Mouse (Mus musculus): Measurements from ENCODE around the gene Asic1. TPM values are rescaled to one million over a fixed set of nuclear protein-coding genes. Genes with fewer than 3 reads are reported as not detected.
A peak's percentile ranks its signal among the peaks of the same experiment; 100 is the strongest.
"Not testable (repeated sequence)": the region's sequence is repeated elsewhere in the genome, so short reads cannot be mapped to it uniquely, and the experiment has no call there.

The Asic1 gene
- total RNA-seq, 2 experiments from 2014 or later = 101 to 102 TPM

DNA sequence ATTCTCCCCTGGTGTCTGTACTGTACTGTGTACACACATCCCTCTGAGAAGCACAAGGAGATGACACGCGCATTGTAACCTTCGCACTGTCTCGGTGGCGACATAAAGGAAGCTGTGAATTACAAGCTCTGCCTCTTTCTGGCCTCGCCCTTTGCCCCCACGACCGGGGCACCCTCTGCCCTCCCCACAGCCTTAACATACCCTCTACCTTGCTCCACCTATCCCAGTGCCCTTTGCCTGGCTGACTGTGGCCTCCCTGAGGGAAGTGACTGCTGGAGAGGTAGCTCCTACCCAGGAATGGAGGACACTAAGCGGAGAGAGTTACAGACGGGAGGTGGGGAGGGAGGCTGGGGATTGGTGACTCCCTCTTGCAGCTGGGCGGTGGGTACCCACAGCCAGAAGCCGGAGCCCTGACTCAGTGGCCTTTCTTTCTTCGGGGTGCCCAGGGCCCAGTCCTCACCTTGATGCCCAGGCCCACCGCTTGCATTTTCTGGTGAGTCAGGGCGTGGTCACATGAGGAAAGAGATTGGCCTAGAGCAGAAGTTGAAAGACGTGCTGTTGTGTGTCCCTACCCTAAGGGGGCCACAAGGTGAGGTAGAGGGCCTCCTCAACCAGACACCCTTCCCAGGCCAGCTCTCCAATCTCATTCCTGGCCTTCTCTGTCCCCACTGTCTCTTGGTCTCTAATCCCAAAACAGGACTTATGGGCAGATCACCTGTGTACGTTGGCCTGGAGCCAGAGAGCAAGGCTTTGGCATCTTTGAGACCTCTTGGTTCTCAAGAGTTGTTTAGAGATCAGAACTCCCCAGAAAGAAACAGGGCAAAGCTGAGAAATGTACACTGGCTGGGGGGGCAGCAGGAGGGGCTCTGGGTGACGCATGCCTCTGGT, 30.3 kb downstream of the Asic1 start:
- no peak for DNase-seq
- intact Hi-C loops (cut with DNase I) = no loop called here

DNA sequence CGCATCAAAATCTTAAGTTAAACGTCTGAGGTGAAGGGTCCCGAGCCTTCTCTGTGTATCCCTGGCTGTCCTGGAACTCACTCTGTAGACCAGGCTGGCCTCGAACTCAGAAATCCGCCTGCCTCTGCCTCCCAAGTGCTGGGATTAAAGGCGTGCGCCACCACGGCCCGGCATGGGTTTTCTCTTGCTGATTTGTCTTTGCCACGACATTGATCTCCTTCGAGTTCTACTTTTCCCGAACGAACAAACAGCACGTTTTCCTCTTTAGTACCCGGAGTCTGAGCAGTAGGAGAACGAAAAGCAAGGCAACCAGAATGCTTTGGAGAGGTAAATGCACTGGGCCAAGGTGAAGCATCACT, 31.5 kb downstream of the Asic1 start:
- DNase-seq; intact Hi-C loops (cut with DNase I): not testable (repeated sequence)

DNA sequence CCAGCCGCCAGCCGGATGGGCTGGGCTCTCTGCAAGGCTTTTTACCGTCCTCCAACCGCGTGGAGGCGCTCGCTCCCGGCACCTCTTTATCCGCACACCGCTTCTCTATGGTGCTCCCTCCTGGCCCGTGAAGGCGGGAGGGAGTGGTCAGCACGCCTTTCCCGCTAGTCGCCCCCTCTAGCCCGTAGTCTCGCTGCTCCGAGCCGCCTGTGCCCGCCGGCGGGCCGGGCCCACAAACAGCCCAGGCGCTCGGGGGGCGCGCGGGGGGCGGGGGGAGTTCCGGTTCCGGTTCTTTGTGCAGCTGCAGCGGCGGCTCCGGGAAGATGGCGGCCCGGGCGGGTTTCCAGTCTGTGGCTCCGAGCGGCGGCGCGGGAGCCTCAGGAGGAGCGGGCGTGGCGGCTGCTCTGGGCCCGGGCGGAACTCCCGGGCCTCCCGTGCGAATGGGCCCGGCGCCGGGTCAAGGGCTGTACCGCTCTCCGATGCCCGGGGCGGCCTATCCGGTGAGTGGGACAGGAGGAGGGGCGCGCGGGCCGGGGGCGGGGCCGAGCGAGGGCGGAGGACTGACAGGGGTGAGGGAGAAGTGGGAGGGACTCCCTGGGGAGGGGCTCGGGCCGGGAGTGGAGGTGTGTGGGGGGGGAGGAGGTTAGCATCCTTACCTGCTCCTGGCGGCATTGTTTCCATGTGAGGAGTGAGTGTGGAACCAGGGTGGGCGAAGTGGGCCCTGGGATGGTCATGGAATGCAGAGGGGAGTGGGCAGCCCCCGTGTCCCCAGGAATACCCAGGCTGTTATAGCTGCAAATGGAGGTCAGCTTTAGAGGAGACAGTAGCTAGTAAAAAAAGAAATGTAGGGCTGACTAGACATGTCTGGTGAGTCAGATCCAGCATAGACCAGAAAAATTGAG, 32.1 kb downstream of the Asic1 start, which contains the start of gene Smarcd1:
TSS of gene Smarcd1 (plus strand) at position 131 of the 902 bp plus-strand sequence.
- intact Hi-C loops (cut with DNase I) = no loop called here
- DNase-seq = peak; percentile 98

DNA sequence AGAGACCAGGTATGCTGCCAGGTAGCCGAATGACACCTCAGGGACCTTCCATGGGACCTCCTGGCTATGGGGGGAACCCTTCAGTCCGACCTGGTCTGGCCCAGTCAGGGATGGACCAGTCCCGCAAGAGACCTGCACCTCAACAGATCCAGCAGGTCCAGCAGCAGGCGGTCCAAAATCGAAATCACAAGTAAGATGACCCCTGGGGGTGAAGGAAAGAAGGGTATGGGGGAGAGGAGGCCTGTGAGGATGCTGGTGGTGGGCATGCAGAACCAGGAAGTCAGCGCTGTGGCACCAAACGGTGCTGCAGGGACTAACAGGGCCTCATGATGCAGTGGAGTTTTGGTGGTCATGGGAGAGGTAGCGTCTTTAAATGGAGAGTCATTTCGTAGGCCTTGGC, 32.9 kb downstream of the Asic1 start:
- intact Hi-C loops (cut with DNase I) = no loop called here
- DNase-seq = no peak

DNA sequence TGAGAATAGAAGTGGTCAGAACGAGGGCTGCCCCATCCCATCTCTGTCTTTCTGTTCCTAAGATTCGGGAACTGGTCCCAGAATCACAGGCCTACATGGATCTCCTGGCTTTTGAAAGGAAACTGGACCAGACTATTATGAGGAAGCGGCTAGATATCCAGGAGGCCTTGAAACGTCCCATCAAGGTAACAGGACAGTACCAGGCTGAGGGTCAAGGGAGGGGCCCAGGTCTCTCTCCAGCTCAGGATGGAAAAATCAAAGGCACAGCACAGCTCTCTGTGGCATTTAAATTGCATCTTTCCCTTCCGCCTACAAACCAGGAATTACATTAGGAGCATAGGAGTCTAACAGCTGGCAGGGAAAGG, 33.5 kb downstream of the Asic1 start:
- intact Hi-C loops (cut with DNase I) = no loop called here

DNA sequence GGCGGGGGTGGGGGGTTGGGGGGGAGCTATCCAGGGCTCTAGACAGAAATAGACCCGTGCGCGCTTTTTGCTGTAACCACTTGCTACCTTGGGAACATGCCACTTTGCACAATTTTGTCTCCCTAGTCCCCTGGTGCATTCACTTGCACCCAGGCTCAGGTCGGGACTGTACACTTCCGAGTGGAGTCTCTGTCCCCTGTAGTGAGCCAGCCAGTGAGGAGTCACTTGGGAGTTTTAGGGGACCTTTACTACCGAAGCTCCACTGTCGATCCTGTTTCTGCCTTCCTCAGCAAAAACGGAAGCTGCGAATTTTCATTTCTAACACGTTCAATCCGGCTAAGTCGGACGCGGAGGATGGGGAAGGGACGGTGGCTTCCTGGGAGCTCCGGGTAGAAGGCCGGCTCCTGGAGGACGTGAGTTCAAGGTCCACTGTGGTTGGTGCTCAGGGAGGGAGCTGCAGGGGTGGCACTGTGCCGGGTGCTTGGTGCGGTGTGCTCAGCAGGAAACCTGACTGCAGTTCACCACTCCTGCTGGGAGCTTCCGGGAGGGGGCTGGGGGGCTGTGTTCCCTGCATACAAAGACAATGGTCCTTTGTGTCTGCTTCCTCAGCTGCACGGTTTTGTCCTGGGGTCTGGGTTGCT, 34.0 kb downstream of the Asic1 start:
- intact Hi-C loops (cut with DNase I) = no loop called here

More for the DNA sequence above, 33.5 kb downstream of the Asic1 start:
- no peak for DNase-seq

DNA sequence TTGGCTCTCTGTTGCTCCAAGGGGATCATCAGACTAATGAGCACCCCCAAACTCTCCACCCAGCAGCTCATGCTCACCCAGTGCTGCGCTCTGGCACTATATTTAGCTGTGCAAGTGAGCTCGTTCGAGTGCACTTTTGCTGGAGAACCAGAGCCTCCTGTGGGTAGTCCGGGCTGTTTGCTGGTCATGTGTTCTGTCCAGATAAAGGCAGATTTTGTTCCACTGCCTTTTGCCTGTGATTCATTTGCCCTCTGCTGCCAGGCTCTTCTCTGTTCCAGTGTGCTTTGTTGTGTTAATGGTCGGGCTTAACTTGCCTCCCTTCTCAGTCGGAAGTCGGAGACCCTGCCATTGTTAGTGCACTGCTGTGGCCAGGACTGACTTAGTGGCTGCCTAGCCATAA, 34.7 kb downstream of the Asic1 start:
- no peak for DNase-seq
- intact Hi-C loops (cut with DNase I) = no loop called here

More for the DNA sequence above, 34.0 kb downstream of the Asic1 start:
- DNase-seq = no peak

DNA sequence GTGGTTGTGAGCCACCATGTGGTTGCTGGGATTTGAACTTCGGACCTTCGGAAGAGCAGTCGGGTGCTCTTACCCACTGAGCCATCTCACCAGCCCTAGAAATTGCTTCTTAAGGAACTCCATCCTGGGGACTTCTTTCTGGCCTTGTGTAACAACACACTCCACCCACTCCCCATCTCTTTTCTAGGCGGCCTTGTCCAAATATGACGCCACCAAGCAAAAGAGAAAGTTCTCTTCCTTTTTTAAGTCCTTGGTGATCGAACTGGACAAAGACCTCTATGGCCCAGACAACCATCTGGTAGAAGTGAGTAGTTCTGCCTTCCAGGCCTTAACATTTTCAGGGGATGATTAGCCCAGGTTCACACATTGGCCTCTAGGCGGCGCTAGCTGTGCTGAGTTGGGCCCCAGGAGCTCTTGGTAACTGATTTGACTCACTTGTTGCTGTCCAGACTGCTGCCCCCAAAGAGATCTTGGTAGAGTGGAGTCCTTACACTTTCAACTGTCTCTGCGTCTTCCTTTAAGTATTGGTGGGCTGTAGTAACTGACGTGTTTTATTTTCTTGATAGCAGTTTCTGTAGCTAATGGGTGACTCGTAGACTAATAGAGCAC, 35.4 kb downstream of the Asic1 start, which contains the start of gene Gm17349:
TSS of gene Gm17349 (minus strand) at position 51 of the 609 bp plus-strand sequence.
- intact Hi-C loops (cut with DNase I) = no loop called here
- DNase-seq = peak; percentile 60

DNA sequence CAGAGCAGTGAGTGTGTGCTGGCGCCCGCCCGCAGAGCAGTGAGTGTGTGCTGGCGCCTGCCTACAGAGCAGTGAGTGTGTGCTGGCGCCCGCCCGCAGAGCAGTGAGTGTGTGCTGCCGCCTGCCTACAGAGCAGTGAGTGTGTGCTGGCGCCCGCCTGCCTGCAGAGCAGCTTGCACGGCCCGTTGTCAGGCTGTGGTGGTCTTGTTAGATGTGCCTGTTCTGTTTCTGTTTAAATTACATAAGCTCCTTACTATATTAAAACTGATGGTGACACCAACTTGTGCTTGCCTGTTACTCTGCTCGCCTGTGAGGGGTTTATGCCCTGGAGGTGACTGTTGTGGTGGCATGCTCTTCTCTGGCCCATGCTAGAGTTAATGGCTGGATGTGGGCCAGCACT, 38.0 kb downstream of the Asic1 start:
- intact Hi-C loops (cut with DNase I) = no loop called here
- DNase-seq = no peak

DNA sequence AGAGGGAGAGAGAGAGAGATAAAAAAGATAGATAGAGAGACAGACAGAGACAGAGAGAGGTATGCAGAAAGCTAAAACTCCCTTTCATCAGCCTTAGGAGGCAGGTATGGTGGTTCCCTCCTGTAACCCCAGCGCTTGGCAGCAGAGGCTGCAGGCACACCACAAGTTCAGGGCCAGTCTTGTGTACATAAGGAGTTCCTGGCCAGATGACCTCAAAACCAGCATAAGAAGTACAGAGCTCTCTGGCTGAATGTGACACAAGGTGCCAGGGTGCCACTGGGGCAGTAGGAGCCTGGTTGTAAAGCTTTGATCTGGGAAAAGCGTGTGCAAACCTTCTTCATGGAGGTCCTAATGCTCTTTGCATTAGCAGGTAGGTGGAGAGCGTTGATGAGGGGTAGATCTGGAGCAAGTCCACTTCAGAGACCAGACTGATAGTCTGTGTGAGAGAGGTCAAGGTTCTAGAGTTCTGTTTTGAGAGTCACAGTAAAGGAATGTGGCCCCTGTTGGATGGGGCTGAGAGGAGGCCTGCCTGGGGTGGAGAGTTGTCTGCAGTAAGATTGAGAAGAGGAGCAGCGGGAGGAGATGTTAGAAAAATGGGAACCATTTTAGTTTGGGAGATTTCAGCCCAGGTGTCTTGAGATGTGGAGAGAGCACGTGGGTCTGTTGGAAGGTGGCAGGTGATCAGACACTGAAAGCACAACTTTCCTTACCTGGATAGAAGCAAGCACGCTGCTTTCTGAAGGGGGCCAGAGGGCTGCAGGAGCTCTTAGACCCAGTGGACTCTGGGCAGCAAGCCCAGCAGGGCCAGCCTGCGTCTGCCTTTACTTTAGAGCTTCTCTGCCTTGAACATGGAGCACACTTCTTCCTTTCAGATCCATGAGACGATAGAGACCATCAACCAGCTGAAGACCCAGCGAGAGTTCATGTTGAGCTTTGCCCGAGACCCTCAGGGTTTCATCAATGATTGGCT, 40.3 kb downstream of the Asic1 start:
- no peak for DNase-seq
- intact Hi-C loops (cut with DNase I) = loop anchor here (10.0 kb wide), 1 partner anchor 194 kb away; no protein-coding TSS in a partner anchor

DNA sequence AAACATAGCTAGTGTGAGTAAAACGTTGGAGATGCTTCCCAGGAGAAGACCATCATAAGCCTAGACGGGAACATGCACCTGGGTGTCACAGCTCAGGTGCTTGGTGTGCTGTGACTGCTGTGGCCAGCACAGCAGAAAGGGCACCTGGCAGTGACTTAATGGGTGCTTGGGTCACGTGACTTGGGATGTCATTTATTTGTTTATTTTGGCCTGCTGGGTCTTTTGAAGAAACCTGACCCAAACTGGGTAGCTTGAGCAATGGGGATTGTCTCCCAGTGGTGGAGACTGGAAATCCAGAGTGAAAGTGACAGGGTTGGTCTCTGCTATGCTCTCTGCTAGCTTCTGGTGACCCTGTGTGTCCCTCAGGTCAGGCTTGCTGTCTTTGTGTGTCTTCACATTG, 41.3 kb downstream of the Asic1 start:
- no peak for DNase-seq
- intact Hi-C loops (cut with DNase I) = loop anchor here (10.0 kb wide), 1 partner anchor 193 kb away; no protein-coding TSS in a partner anchor

DNA sequence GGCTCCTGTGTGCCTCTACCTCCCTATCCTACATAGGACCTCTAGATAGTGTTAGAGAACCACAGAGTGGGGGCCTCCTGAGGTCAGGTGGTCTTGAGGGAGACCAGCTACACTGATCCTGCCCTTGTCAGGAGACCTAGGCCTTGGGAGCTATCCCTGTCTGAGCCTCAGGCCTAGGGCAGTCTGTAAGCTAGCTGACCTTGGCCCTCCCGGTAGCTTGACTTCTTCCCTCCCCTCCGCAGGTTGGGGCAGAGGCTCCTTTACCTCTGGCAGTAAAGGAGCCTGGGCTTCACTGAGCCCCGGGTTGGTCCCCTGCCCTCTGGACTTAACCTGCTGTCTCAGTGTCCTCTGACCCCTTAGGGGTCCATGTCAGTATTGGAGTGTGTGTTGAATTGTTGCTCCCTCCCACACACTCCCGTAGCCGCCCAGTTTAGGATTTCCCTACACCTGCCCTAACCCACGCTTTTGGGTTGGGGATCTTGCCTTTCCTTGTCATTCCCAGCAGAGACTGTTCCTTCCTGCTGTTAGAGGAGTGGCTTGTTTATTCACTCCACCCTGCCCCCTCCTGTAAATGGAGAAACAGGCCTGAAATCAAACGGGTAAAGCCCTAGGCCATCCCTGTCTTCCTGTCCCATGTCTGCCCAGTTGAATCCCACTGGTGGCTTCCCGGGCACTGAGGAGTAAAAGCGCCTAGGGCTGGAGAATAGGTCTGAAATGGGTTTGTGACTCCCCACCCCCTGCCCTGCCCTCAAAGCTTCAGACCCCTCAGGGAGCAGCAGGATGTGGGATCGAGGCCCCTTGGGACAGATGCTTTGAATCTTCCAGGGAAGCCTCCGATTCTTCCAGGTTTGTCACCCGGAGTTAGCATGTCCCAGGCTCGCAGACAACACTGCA, 42.7 kb downstream of the Asic1 start:
- intact Hi-C loops (cut with DNase I) = loop anchor here (10.0 kb wide), 1 partner anchor 192 kb away; no protein-coding TSS in a partner anchor
- no peak for DNase-seq

DNA sequence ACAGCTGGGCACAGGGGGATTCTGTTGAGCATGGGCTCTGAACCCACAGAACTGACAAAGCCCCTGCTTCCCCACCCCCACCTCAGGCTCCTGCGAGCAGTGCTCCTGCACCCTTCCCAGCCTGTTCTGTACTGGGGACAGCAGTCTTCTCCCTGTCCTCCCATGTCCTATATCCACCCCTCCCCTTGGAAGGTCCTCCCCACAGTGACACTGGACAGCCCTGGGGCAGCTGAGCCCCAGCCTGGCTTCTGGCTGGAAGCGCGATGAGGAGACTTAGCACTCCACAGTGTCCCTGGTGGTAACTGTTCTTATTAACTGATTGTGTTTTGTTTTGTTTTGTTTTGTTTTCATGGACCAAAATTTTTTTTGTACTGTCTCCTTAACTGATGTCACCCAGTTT, 43.4 kb downstream of the Asic1 start:
- DNase-seq = no peak
- intact Hi-C loops (cut with DNase I) = loop anchor here (10.0 kb wide), 1 partner anchor 191 kb away; no protein-coding TSS in a partner anchor

DNA sequence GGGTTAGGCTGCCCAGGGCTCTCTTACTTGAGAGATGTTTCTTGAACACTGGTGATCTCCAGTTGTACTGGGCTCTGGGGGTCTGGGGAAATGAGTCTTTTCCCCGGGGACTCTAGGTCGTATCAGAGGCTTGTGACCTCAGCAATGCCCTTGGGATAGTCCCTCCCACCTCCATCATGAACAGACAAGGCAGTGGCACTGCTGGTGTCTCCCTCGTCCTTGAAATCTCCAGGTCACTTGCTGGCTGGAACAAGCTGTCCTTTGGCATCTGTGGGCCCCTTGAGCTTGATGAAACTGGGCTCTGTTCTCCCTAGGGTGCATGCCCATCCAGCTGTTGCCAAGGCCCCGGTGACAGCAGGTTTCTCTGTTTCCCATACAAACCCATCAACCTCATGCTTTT, 44.0 kb downstream of the Asic1 start:
- DNase-seq = no peak
- intact Hi-C loops (cut with DNase I) = loop anchor here (10.0 kb wide), 1 partner anchor 191 kb away; no protein-coding TSS in a partner anchor

DNA sequence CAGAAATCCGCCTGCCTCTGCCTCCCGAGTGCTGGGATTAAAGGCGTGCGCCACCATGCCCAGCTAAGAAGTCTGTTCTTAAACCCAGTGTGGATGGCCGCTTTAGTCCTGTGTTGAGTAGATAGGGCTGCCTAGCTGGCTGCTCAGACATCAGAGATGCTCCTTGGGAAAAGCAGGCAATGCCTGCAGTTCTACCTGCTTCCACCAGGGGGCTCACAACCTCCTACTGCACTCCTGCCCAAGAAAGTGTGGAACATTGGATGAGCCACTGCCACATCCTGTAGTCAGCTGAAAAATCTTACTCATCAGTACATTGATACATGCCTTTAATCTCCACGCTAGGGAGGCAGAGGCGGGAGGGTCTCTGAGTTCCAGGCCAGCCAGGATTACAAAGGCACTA, 44.7 kb downstream of the Asic1 start:
- peak; percentile 71 for DNase-seq
- intact Hi-C loops (cut with DNase I) = loop anchor here (10.0 kb wide), 1 partner anchor 190 kb away; no protein-coding TSS in a partner anchor

DNA sequence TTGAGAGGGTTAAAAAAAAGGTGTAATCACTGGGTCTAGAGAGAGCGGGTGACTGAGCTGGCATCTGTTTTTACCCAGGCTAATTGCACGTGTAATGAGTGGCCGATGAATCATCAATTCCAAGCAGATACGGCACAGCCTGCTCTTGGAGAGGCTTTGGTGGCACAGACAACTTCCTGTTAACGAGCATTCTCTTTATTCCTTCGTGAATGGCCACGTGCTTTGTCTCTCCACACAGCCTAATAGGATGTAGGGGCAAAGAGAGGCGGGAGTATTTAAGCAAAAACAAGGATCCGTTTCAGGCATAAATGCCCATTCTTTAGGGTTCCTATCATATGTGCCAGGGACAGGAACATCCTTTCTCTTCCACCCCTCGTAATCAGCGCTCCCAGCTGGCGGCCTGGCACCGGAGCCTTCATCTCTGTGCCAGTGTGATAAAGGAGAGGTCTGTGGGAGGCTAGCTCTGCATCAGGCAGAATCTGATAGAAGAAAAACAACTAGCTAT, 45.2 kb downstream of the Asic1 start:
- intact Hi-C loops (cut with DNase I) = loop anchor here (10.0 kb wide), 1 partner anchor 189 kb away; no protein-coding TSS in a partner anchor

DNA sequence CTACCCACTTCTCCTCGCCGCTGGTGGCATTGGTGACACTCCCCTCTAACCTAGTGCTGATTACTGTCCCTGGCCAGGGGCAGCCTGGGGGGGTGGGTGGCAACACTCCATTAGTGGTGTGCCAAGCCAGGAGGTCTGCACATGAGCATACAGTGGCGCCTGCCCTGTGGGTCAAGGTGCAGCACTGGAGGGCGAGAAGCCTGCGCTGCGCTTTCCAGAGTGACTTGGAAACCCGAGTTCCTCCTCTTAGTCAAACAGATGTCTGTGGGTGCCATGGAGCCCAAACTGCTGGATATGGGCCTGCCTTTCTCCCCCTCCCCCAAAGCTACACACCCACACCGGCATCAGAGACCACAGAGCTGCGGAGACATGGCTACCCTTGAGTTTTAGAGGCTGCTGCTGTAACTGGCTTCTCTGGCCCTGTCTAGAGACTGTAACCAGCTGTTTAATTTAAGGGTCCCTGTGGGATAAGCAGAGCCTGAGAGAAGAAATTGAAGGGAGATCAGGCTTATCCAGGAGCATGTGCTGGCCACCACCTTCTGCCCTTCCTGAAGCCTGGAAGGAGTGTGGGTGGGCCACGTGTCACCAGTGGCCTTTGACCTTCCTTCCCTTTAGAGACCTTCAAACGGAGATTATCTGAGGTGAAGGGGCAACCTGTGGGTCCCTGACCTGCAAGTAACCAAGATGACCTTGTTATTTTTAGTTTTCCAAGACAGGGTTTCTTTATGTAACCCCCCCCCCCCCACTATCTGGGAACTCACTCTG, 46.0 kb downstream of the Asic1 start:
- intact Hi-C loops (cut with DNase I) = loop anchor here (10.0 kb wide), 1 partner anchor 189 kb away; no protein-coding TSS in a partner anchor
- DNase-seq = no peak

More for the DNA sequence above, 45.2 kb downstream of the Asic1 start:
- DNase-seq = peak; percentile 54
